Mouse (Mus musculus) intestine, embryonic 16.5 days (tissue): ENCODE measurements around the gene Bcar3. TPM values are rescaled to one million over a fixed set of nuclear protein-coding genes. Genes with fewer than 3 reads are reported as not detected.

ENCODE experiments used
- ATAC-seq: fragments of 200-750 bp; cut with Nextera tagmentation; 2 replicates; pipeline ENCODE4 v1.8.0; 2017; ENCODE audit warnings: moderate TSS enrichment, moderate library complexity
- H3K27ac ChIP-seq: fragments of 300-500 bp; sonication (generic); 2 replicates; pipeline ENCODE4 v1.5.1; 2014; ENCODE audit warnings: mild to moderate bottlenecking, low read length
- H3K27me3 ChIP-seq: fragments of 300-500 bp; sonication (generic); replicated peaks from 2 replicates; pipeline ENCODE4 v1.6.1; 2014; ENCODE audit warnings: low read length, control low read depth, mixed read lengths; ENCODE audit not compliant: control insufficient read depth, insufficient read depth
- H3K36me3 ChIP-seq: fragments of 300-500 bp; sonication (generic); 2 replicates; pipeline ENCODE4 v1.6.1; 2014; ENCODE audit warnings: low read length, control low read depth; ENCODE audit not compliant: control insufficient read depth, insufficient read depth
- H3K4me1 ChIP-seq: fragments of 300-500 bp; sonication (generic); 2 replicates; pipeline ENCODE4 v1.6.1; 2014; ENCODE audit warnings: low read length, control low read depth, mixed read lengths; ENCODE audit not compliant: control insufficient read depth, insufficient read depth
- H3K4me2 ChIP-seq: fragments of 300-500 bp; sonication (generic); 2 replicates; pipeline ENCODE4 v1.6.1; 2014; ENCODE audit warnings: low read depth, low read length, control low read depth
- H3K4me3 ChIP-seq: fragments of 300-500 bp; sonication (generic); 2 replicates; pipeline ENCODE4 v1.5.1; 2014; ENCODE audit warnings: mild to moderate bottlenecking, low read length
- H3K9ac ChIP-seq: fragments of 300-500 bp; sonication (generic); 2 replicates; pipeline ENCODE4 v1.6.1; 2014; ENCODE audit warnings: low read depth, low read length
- H3K9me3 ChIP-seq: fragments of 300-500 bp; sonication (generic); 2 replicates; pipeline ENCODE4 v1.6.1; 2016; ENCODE audit warnings: low read length, control low read depth; ENCODE audit not compliant: control insufficient read depth
- WGBS: fragments of 180-500 bp; shearing (Covaris S2); extraction: QIAGEN DNeasy Blood & Tissue Kit; methylation state at CpG from one replicate; pipeline ENCODE4 v1.1.7; 2014; 5-methylcytosine and 5-hydroxymethylcytosine counted together
- polyA plus RNA-seq: library from polyadenylated mRNA; unstranded; fragments of >200 nt; fragmentation: Nextera tagmentation; extraction: Ambion mirVana; gene quantifications from 2 replicates; pipeline ENCODE4 v1.2.1, GENCODE M21; 2015

Gene Bcar3
- polyA plus RNA-seq, 1 experiment from 2014 or later = 23.7 TPM

- ATAC-seq = no peak
- Histone ChIP-seq H3K27me3 (no peaks in the 10 kb centered on the region), H3K9me3 (no peaks in the 10 kb centered on the region), H3K36me3 (no peaks in the 10 kb centered on the region), H3K9ac (no peak overlapping the region), H3K4me2 (no peak overlapping the region), H3K4me1 (peaks cover 42% of the 10 kb centered on the region), H3K27ac (no peak overlapping the region), H3K4me3 (no peak overlapping the region)
- 38% methylated on average over 9 of the region's 9 CpGs for WGBS
Measured at GRCm38 (mm10) chr3:122518231-122518736, 224.3 kb downstream of the Bcar3 start.

DNA sequence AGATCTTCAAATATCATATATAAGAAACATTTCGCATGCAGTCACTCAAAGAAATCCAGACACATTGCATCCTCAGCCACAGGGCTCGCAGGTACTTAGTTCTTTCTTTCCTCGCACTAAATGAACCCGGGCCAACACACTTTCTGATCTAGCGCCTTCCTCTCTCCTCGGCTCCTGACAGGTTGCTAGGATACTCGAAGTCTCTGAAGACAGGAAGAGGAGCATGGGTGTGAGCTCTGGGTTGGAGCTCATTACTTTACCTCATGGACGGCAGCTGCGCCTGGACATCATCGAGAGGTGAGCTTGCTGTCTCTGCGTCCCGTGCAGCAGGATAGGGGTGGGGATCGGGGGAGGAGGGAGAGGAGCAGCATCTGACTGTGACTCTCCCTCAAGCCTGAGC, 225.1 kb downstream of the Bcar3 start:
- H3K27me3 ChIP-seq = no peaks in the 10 kb centered on the region
- WGBS = 44% methylated on average over 13 of the region's 13 CpGs

GRCm38 (mm10) chr3:122520365-122520764, 226.4 kb downstream of the Bcar3 start:
- H3K36me3 ChIP-seq = 0 out of 2 replicates have a peak, but pooled peaks cover under 1% of the 10 kb centered on the region

More for the DNA sequence above, 225.1 kb downstream of the Bcar3 start:
- H3K4me2 ChIP-seq = no peak overlapping the region
- peaks cover 42% of the 10 kb centered on the region for H3K4me1 ChIP-seq
- no peak overlapping the region for H3K9ac ChIP-seq
- no peak for ATAC-seq
- H3K36me3 ChIP-seq = no peaks in the 10 kb centered on the region
- no peak overlapping the region for H3K27ac ChIP-seq
- no peak overlapping the region for H3K4me3 ChIP-seq
- H3K9me3 ChIP-seq = no peaks in the 10 kb centered on the region

GRCm38 (mm10) chr3:122520875-122521274, 226.9 kb downstream of the Bcar3 start:
- H3K9ac ChIP-seq = no peak overlapping the region
- H3K4me3 ChIP-seq = no peak overlapping the region
- H3K27me3 ChIP-seq = no peaks in the 10 kb centered on the region
- H3K4me2 ChIP-seq = no peak overlapping the region
- ATAC-seq = no peak
- no peaks in the 10 kb centered on the region for H3K9me3 ChIP-seq
- H3K27ac ChIP-seq = 0 out of 2 replicates have a peak overlapping the region, but pooled peaks have one; percentile 36
- 86% methylated on average over 4 of the region's 4 CpGs for WGBS
- H3K36me3 ChIP-seq = 0 out of 2 replicates have a peak, but pooled peaks cover 3% of the 10 kb centered on the region
- peaks cover 32% of the 10 kb centered on the region for H3K4me1 ChIP-seq

More at GRCm38 (mm10) chr3:122520365-122520764, 226.4 kb downstream of the Bcar3 start:
- Histone ChIP-seq H3K27ac (no peak overlapping the region), H3K9ac (no peak overlapping the region), H3K4me2 (no peak overlapping the region), H3K4me3 (no peak overlapping the region), H3K9me3 (no peaks in the 10 kb centered on the region), H3K27me3 (no peaks in the 10 kb centered on the region), H3K4me1 (peaks cover 37% of the 10 kb centered on the region)
- 81% methylated on average over 3 of the region's 3 CpGs for WGBS
- no peak for ATAC-seq

- Histone ChIP-seq H3K4me1 (peaks cover 27% of the 10 kb centered on the region), H3K27ac (0 out of 2 replicates have a peak overlapping the region, but pooled peaks have one; percentile 36), H3K9ac (no peak overlapping the region), H3K27me3 (no peaks in the 10 kb centered on the region), H3K4me2 (no peak overlapping the region), H3K4me3 (no peak overlapping the region), H3K36me3 (0 out of 2 replicates have a peak, but pooled peaks cover 3% of the 10 kb centered on the region), H3K9me3 (no peaks in the 10 kb centered on the region)
- WGBS = 31% methylated on average over 1 of the region's 1 CpGs
- peak; percentile 36; the same call in 1 of the 2 replicates for ATAC-seq
Measured at GRCm38 (mm10) chr3:122521294-122521693, 227.4 kb downstream of the Bcar3 start.

DNA sequence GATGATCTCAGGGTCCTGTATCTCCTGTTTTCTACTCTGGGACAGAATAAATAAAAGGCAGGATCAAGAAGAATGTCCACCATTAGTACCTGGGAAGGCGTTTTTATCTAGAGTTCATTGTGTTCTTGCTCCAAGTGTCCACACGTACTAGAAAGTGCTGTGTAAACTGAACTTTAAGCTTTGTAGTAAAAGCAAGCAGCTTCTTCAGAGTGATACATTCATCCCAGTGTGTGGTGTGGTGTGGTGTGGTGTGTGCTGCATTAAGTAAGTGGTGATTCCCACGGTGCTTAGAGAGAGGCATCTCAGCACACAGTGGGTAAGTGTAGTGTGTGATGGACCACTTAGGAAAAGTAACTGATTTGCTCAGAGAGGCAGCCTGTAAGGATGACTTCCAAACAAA, 234.5 kb downstream of the Bcar3 start:
- no peaks in the 10 kb centered on the region for H3K9me3 ChIP-seq
- H3K27ac ChIP-seq = no peak overlapping the region
- 66% methylated on average over 3 of the region's 3 CpGs for WGBS
- no peak overlapping the region for H3K4me3 ChIP-seq
- H3K4me2 ChIP-seq = no peak overlapping the region
- no peak overlapping the region for H3K9ac ChIP-seq
- ATAC-seq = peak; percentile 63
- H3K27me3 ChIP-seq = no peaks in the 10 kb centered on the region
- H3K36me3 ChIP-seq = peaks cover 6% of the 10 kb centered on the region; the same call in 1 of the 2 replicates
- no peaks in the 10 kb centered on the region for H3K4me1 ChIP-seq

DNA sequence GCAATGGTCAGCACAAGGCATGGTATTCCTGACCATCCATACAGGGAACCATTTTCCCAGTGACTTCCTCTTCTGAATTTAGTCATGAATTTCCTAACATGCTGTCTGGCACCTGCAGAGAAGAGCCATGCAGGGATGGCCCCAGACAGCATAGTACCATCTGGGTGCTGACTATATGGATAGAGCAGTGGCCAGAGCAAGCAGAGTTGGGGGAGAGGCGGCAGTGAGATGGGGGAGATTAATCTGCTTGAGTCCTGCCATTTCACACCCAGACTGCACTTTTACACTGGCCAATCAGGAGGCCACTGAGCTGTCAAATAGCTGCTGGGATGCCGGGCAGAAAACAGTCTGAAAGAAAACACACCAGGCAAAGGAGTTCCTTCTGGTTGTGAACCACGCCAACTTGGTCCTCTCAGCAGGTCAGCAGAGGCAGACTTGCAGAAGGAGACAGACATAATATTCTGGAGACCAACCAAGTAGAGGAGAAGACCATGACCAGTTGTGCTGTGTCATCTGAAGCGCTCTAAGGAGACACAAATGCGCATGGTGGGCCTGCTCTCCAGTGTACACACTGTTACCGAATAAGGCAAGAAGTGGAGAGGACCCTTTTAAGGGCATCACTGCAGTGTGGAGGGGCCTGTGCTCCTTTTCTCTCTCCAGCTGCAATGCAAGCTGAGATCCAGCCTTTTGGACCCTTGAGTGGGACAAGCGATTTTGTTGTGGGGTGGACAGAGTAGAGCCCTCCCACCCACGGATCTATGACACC, 242.2 kb downstream of the Bcar3 start:
- H3K9me3 ChIP-seq = no peaks in the 10 kb centered on the region
- peak; percentile 64; the same call in 1 of the 2 replicates for ATAC-seq

GRCm38 (mm10) chr3:122538851-122539250, 244.9 kb downstream of the Bcar3 start:
- Histone ChIP-seq H3K27ac (no peak overlapping the region), H3K9ac (no peak overlapping the region), H3K4me3 (no peak overlapping the region), H3K27me3 (no peaks in the 10 kb centered on the region), H3K4me2 (no peak overlapping the region), H3K9me3 (no peaks in the 10 kb centered on the region), H3K4me1 (no peaks in the 10 kb centered on the region), H3K36me3 (0 out of 2 replicates have a peak, but pooled peaks cover 2% of the 10 kb centered on the region)
- no peak for ATAC-seq
- WGBS = 82% methylated on average over 2 of the region's 2 CpGs

More for the DNA sequence above, 242.2 kb downstream of the Bcar3 start:
- Histone ChIP-seq H3K4me1 (no peaks in the 10 kb centered on the region), H3K27me3 (no peaks in the 10 kb centered on the region), H3K36me3 (0 out of 2 replicates have a peak, but pooled peaks cover 2% of the 10 kb centered on the region), H3K27ac (no peak overlapping the region), H3K9ac (no peak overlapping the region), H3K4me2 (no peak overlapping the region), H3K4me3 (no peak overlapping the region)
- WGBS = 83% methylated on average over 8 of the region's 8 CpGs

- H3K9ac ChIP-seq = no peak overlapping the region
- no peak overlapping the region for H3K27ac ChIP-seq
- H3K4me1 ChIP-seq = no peaks in the 10 kb centered on the region
- H3K4me2 ChIP-seq = no peak overlapping the region
- no peak overlapping the region for H3K4me3 ChIP-seq
- 0 out of 2 replicates have a peak, but pooled peaks cover 2% of the 10 kb centered on the region for H3K36me3 ChIP-seq
- 81% methylated on average over 17 of the region's 17 CpGs for WGBS
- H3K27me3 ChIP-seq = no peaks in the 10 kb centered on the region
- H3K9me3 ChIP-seq = no peaks in the 10 kb centered on the region
- ATAC-seq = no peak
Measured at GRCm38 (mm10) chr3:122539961-122540690, 246.2 kb downstream of the Bcar3 start.
